Mouse (Mus musculus): ENCODE results near the gene Cgas. TPM values are rescaled to one million over a fixed set of nuclear protein-coding genes. Genes with fewer than 3 reads are reported as not detected.
A peak's percentile ranks its signal among the peaks of the same experiment; 100 is the strongest.

The Cgas gene
- polyA plus RNA-seq, 1 experiment from 2014 or later, result 0.60 TPM

GRCm38 (mm10) chr9:78447606-78447972 is 4.6 kb upstream of the Cgas start:
- Histone ChIP-seq H3K27me3 (ENCODE audit: control insufficient read depth, insufficient read depth, low read length) (peaks cover 22% of the 10 kb centered on the region), H3K4me3 (ENCODE audit: low read depth, low read length) (peak overlapping the region; percentile 100), H3K9ac (replicated peaks; ENCODE audit: low read depth, low read length) (peak overlapping the region; percentile 91), H3K9me3 (ENCODE audit: control insufficient read depth, low read length) (no peaks in the 10 kb centered on the region), H3K36me3 (ENCODE audit: control insufficient read depth, insufficient read depth, low read length) (peaks cover 10% of the 10 kb centered on the region), H3K4me1 (ENCODE audit: control insufficient read depth, insufficient read depth, low read length) (peaks cover 10% of the 10 kb centered on the region; the same call in 1 of the 2 replicates), H3K4me2 (ENCODE audit: low read depth, low read length) (peak overlapping the region; percentile 69), H3K27ac (ENCODE audit: low read depth, low read length) (no peak overlapping the region)
- peak; percentile 16 for ATAC-seq (ENCODE audit: low read depth)
- 30% methylated on average over 9 of the region's 9 CpGs for WGBS

DNA sequence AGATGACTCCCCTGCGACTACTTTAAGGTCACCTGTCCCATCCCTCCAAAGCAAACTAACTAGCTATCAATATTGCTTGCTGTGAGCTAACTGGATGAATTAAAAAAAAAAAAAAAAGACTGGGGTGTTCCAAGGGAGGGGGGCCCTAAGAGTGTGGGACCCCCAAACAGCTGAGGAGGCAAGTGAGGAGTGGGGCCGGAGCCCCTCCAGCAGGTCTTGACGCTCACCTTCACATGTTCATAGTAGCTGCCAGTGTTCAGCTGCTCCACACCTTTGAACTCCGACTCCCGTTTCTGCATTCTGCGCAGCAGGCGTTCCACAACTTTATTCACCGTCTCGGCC is 829 bp downstream of the Cgas start:
- 6% methylated on average over 9 of the region's 9 CpGs for WGBS
- no peak overlapping the region for H3K27ac ChIP-seq (ENCODE audit: low read depth, low read length)
- peak overlapping the region; percentile 59 for H3K4me2 ChIP-seq (ENCODE audit: low read depth, low read length)
- peak overlapping the region; percentile 37; the same call in 1 of the 2 replicates for H3K9ac ChIP-seq (replicated peaks; ENCODE audit: low read depth, low read length)
- no peaks in the 10 kb centered on the region for H3K36me3 ChIP-seq (ENCODE audit: control insufficient read depth, insufficient read depth, low read length)
- peak overlapping the region; percentile 36 for H3K4me3 ChIP-seq (ENCODE audit: low read depth, low read length)
- peaks cover 49% of the 10 kb centered on the region for H3K27me3 ChIP-seq (ENCODE audit: control insufficient read depth, insufficient read depth, low read length)
- ATAC-seq (ENCODE audit: low read depth), result peak; percentile 25; the same call in 1 of the 2 replicates
- H3K4me1 ChIP-seq (ENCODE audit: control insufficient read depth, insufficient read depth, low read length), result no peaks in the 10 kb centered on the region
- H3K9me3 ChIP-seq (ENCODE audit: control insufficient read depth, low read length), result no peaks in the 10 kb centered on the region

GRCm38 (mm10) chr9:78439426-78439825 is 3.6 kb downstream of the Cgas start:
- no peak for ATAC-seq (ENCODE audit: low read depth)
- H3K4me3 ChIP-seq (ENCODE audit: low read depth, low read length), result no peak overlapping the region
- WGBS, result 68% methylated on average over 5 of the region's 5 CpGs
- H3K9ac ChIP-seq (replicated peaks; ENCODE audit: low read depth, low read length), result no peak overlapping the region
- H3K27me3 ChIP-seq (ENCODE audit: control insufficient read depth, insufficient read depth, low read length), result peaks cover 41% of the 10 kb centered on the region
- H3K27ac ChIP-seq (ENCODE audit: low read depth, low read length), result no peak overlapping the region
- H3K4me1 ChIP-seq (ENCODE audit: control insufficient read depth, insufficient read depth, low read length), result no peaks in the 10 kb centered on the region
- H3K4me2 ChIP-seq (ENCODE audit: low read depth, low read length), result no peak overlapping the region
- no peaks in the 10 kb centered on the region for H3K9me3 ChIP-seq (ENCODE audit: control insufficient read depth, low read length)
- no peaks in the 10 kb centered on the region for H3K36me3 ChIP-seq (ENCODE audit: control insufficient read depth, insufficient read depth, low read length)

DNA sequence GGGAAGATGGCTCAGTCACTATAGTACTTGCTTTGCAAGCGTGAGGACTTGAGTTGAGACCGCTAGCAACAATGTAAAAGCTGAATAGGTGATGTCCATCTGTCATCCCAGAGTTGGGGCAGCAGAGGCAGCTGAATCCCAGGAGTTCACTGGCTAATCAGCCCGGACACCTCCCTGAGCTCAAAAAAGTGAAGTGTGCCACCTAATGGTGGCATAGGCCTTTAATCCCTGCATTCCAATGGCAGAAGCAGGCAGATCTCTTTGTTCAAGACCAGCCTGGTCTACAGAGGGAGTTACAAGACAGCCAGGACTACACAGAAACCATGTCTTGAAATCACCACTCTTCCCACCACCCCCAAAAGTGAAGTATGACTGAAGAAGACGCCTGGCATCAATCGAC is 10.6 kb downstream of the Cgas start:
- no peaks in the 10 kb centered on the region for H3K27me3 ChIP-seq (ENCODE audit: control insufficient read depth, insufficient read depth, low read length)
- H3K4me1 ChIP-seq (ENCODE audit: control insufficient read depth, insufficient read depth, low read length), result no peaks in the 10 kb centered on the region
- H3K4me3 ChIP-seq (ENCODE audit: low read depth, low read length), result no peak overlapping the region
- WGBS, result 89% methylated on average over 5 of the region's 5 CpGs
- no peak overlapping the region for H3K4me2 ChIP-seq (ENCODE audit: low read depth, low read length)
- H3K36me3 ChIP-seq (ENCODE audit: control insufficient read depth, insufficient read depth, low read length), result no peaks in the 10 kb centered on the region
- no peak for ATAC-seq (ENCODE audit: low read depth)
- no peak overlapping the region for H3K9ac ChIP-seq (replicated peaks; ENCODE audit: low read depth, low read length)
- H3K27ac ChIP-seq (ENCODE audit: low read depth, low read length), result no peak overlapping the region
- H3K9me3 ChIP-seq (ENCODE audit: control insufficient read depth, low read length), result no peaks in the 10 kb centered on the region

GRCm38 (mm10) chr9:78430486-78430885 is 12.6 kb downstream of the Cgas start:
- H3K9ac ChIP-seq (replicated peaks; ENCODE audit: low read depth, low read length), result no peak overlapping the region
- no peaks in the 10 kb centered on the region for H3K36me3 ChIP-seq (ENCODE audit: control insufficient read depth, insufficient read depth, low read length)
- H3K27me3 ChIP-seq (ENCODE audit: control insufficient read depth, insufficient read depth, low read length), result no peaks in the 10 kb centered on the region
- no peak overlapping the region for H3K27ac ChIP-seq (ENCODE audit: low read depth, low read length)
- H3K4me2 ChIP-seq (ENCODE audit: low read depth, low read length), result no peak overlapping the region
- no peaks in the 10 kb centered on the region for H3K4me1 ChIP-seq (ENCODE audit: control insufficient read depth, insufficient read depth, low read length)
- ATAC-seq (ENCODE audit: low read depth), result no peak
- no peaks in the 10 kb centered on the region for H3K9me3 ChIP-seq (ENCODE audit: control insufficient read depth, low read length)
- WGBS, result 73% methylated on average over 6 of the region's 6 CpGs
- H3K4me3 ChIP-seq (ENCODE audit: low read depth, low read length), result no peak overlapping the region

GRCm38 (mm10) chr9:78429551-78429950 is 13.5 kb downstream of the Cgas start:
- WGBS, result 59% methylated on average over 2 of the region's 2 CpGs
- Histone ChIP-seq H3K9me3 (ENCODE audit: control insufficient read depth, low read length) (no peaks in the 10 kb centered on the region), H3K4me1 (ENCODE audit: control insufficient read depth, insufficient read depth, low read length) (no peaks in the 10 kb centered on the region), H3K4me2 (ENCODE audit: low read depth, low read length) (no peak overlapping the region), H3K27me3 (ENCODE audit: control insufficient read depth, insufficient read depth, low read length) (no peaks in the 10 kb centered on the region), H3K36me3 (ENCODE audit: control insufficient read depth, insufficient read depth, low read length) (no peaks in the 10 kb centered on the region), H3K27ac (ENCODE audit: low read depth, low read length) (no peak overlapping the region), H3K9ac (replicated peaks; ENCODE audit: low read depth, low read length) (no peak overlapping the region), H3K4me3 (ENCODE audit: low read depth, low read length) (no peak overlapping the region)
- ATAC-seq (ENCODE audit: low read depth), result no peak

- Histone ChIP-seq H3K4me3 (ENCODE audit: low read depth, low read length) (no peak overlapping the region), H3K4me2 (ENCODE audit: low read depth, low read length) (no peak overlapping the region), H3K9ac (replicated peaks; ENCODE audit: low read depth, low read length) (no peak overlapping the region), H3K9me3 (ENCODE audit: control insufficient read depth, low read length) (no peaks in the 10 kb centered on the region), H3K27me3 (ENCODE audit: control insufficient read depth, insufficient read depth, low read length) (no peaks in the 10 kb centered on the region), H3K4me1 (ENCODE audit: control insufficient read depth, insufficient read depth, low read length) (no peaks in the 10 kb centered on the region), H3K36me3 (ENCODE audit: control insufficient read depth, insufficient read depth, low read length) (no peaks in the 10 kb centered on the region), H3K27ac (ENCODE audit: low read depth, low read length) (no peak overlapping the region)
- 85% methylated on average over 4 of the region's 4 CpGs for WGBS
- ATAC-seq (ENCODE audit: low read depth), result no peak
Measured at GRCm38 (mm10) chr9:78428870-78429432, 14.1 kb downstream of the Cgas start.

- ATAC-seq (ENCODE audit: low read depth), result no peak
- 95% methylated on average over 6 of the region's 6 CpGs for WGBS
- H3K4me3 ChIP-seq (ENCODE audit: low read depth, low read length), result no peak overlapping the region
Measured at GRCm38 (mm10) chr9:78428185-78428584, 14.9 kb downstream of the Cgas start.

GRCm38 (mm10) chr9:78427362-78427781 is 15.7 kb downstream of the Cgas start:
- Histone ChIP-seq H3K4me1 (ENCODE audit: control insufficient read depth, insufficient read depth, low read length) (no peaks in the 10 kb centered on the region), H3K27ac (ENCODE audit: low read depth, low read length) (no peak overlapping the region), H3K9ac (replicated peaks; ENCODE audit: low read depth, low read length) (0 out of 2 replicates have a peak overlapping the region, but pooled peaks have one; percentile 32), H3K4me3 (ENCODE audit: low read depth, low read length) (peak overlapping the region; percentile 28), H3K36me3 (ENCODE audit: control insufficient read depth, insufficient read depth, low read length) (no peaks in the 10 kb centered on the region), H3K9me3 (ENCODE audit: control insufficient read depth, low read length) (no peaks in the 10 kb centered on the region), H3K4me2 (ENCODE audit: low read depth, low read length) (peak overlapping the region; percentile 46), H3K27me3 (ENCODE audit: control insufficient read depth, insufficient read depth, low read length) (no peaks in the 10 kb centered on the region)
- ATAC-seq (ENCODE audit: low read depth), result peak; percentile 46; the same call in 1 of the 2 replicates
- 29% methylated on average over 24 of the region's 27 CpGs for WGBS

More at GRCm38 (mm10) chr9:78428185-78428584, 14.9 kb downstream of the Cgas start:
- Histone ChIP-seq H3K9me3 (ENCODE audit: control insufficient read depth, low read length) (no peaks in the 10 kb centered on the region), H3K27me3 (ENCODE audit: control insufficient read depth, insufficient read depth, low read length) (no peaks in the 10 kb centered on the region), H3K36me3 (ENCODE audit: control insufficient read depth, insufficient read depth, low read length) (no peaks in the 10 kb centered on the region), H3K4me2 (ENCODE audit: low read depth, low read length) (no peak overlapping the region), H3K27ac (ENCODE audit: low read depth, low read length) (no peak overlapping the region), H3K9ac (replicated peaks; ENCODE audit: low read depth, low read length) (no peak overlapping the region), H3K4me1 (ENCODE audit: control insufficient read depth, insufficient read depth, low read length) (no peaks in the 10 kb centered on the region)

Measured in neural tube, embryonic 14.5 days (tissue).